Mouse (Mus musculus): ENCODE measurements at regions not wholly inside any gene's neighbourhood (a gene's known extent, or its start where the extent isn't known, plus 50 kb on each side); places are given as distances from the start of the nearest gene placed in this dataset.
A peak's percentile ranks its signal among the peaks of the same experiment; 100 is the strongest.

- DNase-seq (ENCODE audit: low spot score in 2 of 2): no peak
Measured at GRCm38 (mm10) chr10:126815730-126816129, 85.4 kb downstream of the Atp23 start.

GRCm38 (mm10) chr10:126814968-126815367 is 86.2 kb downstream of the Atp23 start:
- no peak for DNase-seq (ENCODE audit: low spot score in 2 of 2)

- no peak for DNase-seq (ENCODE audit: low spot score in 2 of 2)
Measured at GRCm38 (mm10) chr10:126813051-126813593, 88.0 kb downstream of the Atp23 start.

GRCm38 (mm10) chr10:126812243-126812755 is 88.9 kb downstream of the Atp23 start:
- peak; percentile 5 to 14 for DNase-seq (ENCODE audit: low spot score in 2 of 2)

GRCm38 (mm10) chr10:126810346-126811095 is 90.6 kb downstream of the Atp23 start:
- no peak for DNase-seq (ENCODE audit: low spot score in 2 of 2)

GRCm38 (mm10) chr10:126809587-126809986 is 91.6 kb downstream of the Atp23 start:
- no peak for DNase-seq (ENCODE audit: low spot score in 2 of 2)

GRCm38 (mm10) chr10:126806881-126807280 is 94.3 kb downstream of the Atp23 start:
- DNase-seq (ENCODE audit: low spot score in 2 of 2): no peak

GRCm38 (mm10) chr10:126802732-126803131 is 98.4 kb downstream of the Atp23 start:
- DNase-seq (ENCODE audit: low spot score in 2 of 2): no peak

GRCm38 (mm10) chr10:126799393-126799792 is 101.8 kb downstream of the Atp23 start:
- no peak for DNase-seq (ENCODE audit: low spot score in 2 of 2)

- DNase-seq (ENCODE audit: low spot score in 2 of 2): no peak
Measured at GRCm38 (mm10) chr10:126793136-126793535, 108.0 kb downstream of the Atp23 start.

- no peak for DNase-seq (ENCODE audit: low spot score in 2 of 2)
Measured at GRCm38 (mm10) chr10:126792371-126792835, 108.8 kb downstream of the Atp23 start.

GRCm38 (mm10) chr10:126788277-126788676 is 112.9 kb downstream of the Atp23 start:
- DNase-seq (ENCODE audit: low spot score in 2 of 2): no peak

GRCm38 (mm10) chr10:126783161-126783560 is 118.0 kb downstream of the Atp23 start:
- no peak for DNase-seq (ENCODE audit: low spot score in 2 of 2)

- no peak for DNase-seq (ENCODE audit: low spot score in 2 of 2)
Measured at GRCm38 (mm10) chr10:126776603-126777002, 124.6 kb downstream of the Atp23 start.

GRCm38 (mm10) chr10:126775946-126776345 is 125.2 kb downstream of the Atp23 start:
- DNase-seq (ENCODE audit: low spot score in 2 of 2): no peak

GRCm38 (mm10) chr10:126770446-126771020 is 130.6 kb downstream of the Atp23 start:
- no peak for DNase-seq (ENCODE audit: low spot score in 2 of 2)

- DNase-seq (ENCODE audit: low spot score in 2 of 2): no peak
Measured at GRCm38 (mm10) chr10:126765648-126766047, 135.5 kb downstream of the Atp23 start.

GRCm38 (mm10) chr10:126764740-126765139 is 136.4 kb downstream of the Atp23 start:
- DNase-seq (ENCODE audit: low spot score in 2 of 2): no peak

GRCm38 (mm10) chr10:126763976-126764375 is 137.2 kb downstream of the Atp23 start:
- DNase-seq (ENCODE audit: low spot score in 2 of 2): no peak

- no peak for DNase-seq (ENCODE audit: low spot score in 2 of 2)
Measured at GRCm38 (mm10) chr10:126758682-126759081, 142.5 kb downstream of the Atp23 start.

GRCm38 (mm10) chr10:126753201-126753600 is 148.0 kb downstream of the Atp23 start:
- no peak for DNase-seq (ENCODE audit: low spot score in 2 of 2)

- no peak for DNase-seq (ENCODE audit: low spot score in 2 of 2)
Measured at GRCm38 (mm10) chr10:126752699-126753098, 148.5 kb downstream of the Atp23 start.

Data from heart, adult 9 months (tissue).